Mouse (Mus musculus) forebrain, embryonic 16.5 days (tissue): Measurements from ENCODE around the gene Cbx5. TPM values are rescaled to one million over a fixed set of nuclear protein-coding genes. Genes with fewer than 3 reads are reported as not detected.
"Not testable (repeated sequence)": the region's sequence is repeated elsewhere in the genome, so short reads cannot be mapped to it uniquely, and the experiment has no call there.

ENCODE experiments used
- ATAC-seq: fragments of 200-750 bp; cut with Nextera tagmentation; 2 replicates; pipeline ENCODE4 v1.8.0; 2017; ENCODE audit warnings: mild to moderate bottlenecking, moderate library complexity
- H3K27ac ChIP-seq: fragments of 300-500 bp; sonication (generic); 2 replicates; pipeline ENCODE4 v1.5.1; 2014; ENCODE audit warnings: low read length, control low read depth
- H3K27me3 ChIP-seq: fragments of 300-500 bp; sonication (generic); replicated peaks from 2 replicates; pipeline ENCODE4 v1.6.1; 2014; ENCODE audit warnings: low read length; ENCODE audit not compliant: control insufficient read depth, insufficient read depth
- H3K36me3 ChIP-seq: fragments of 300-500 bp; sonication (generic); 2 replicates; pipeline ENCODE4 v1.6.1; 2014; ENCODE audit not compliant: control insufficient read depth, insufficient read depth
- H3K4me1 ChIP-seq: fragments of 300-500 bp; sonication (generic); replicated peaks from 2 replicates; pipeline ENCODE4 v1.6.1; 2014; ENCODE audit warnings: low read length; ENCODE audit not compliant: control insufficient read depth, insufficient read depth
- H3K4me2 ChIP-seq: fragments of 300-500 bp; sonication (generic); 2 replicates; pipeline ENCODE4 v1.6.1; 2014; ENCODE audit warnings: mild to moderate bottlenecking, low read length, control low read depth
- H3K4me3 ChIP-seq: fragments of 300-500 bp; sonication (generic); replicated peaks from 2 replicates; pipeline ENCODE4 v1.5.1; 2014; ENCODE audit warnings: mild to moderate bottlenecking, low read length, control low read depth
- H3K9ac ChIP-seq: fragments of 300-500 bp; sonication (generic); replicated peaks from 2 replicates; pipeline ENCODE4 v1.6.1; 2014; ENCODE audit warnings: low read depth, low read length, control low read depth
- H3K9me3 ChIP-seq: fragments of 300-500 bp; sonication (generic); 2 replicates; pipeline ENCODE4 v1.6.1; 2016; ENCODE audit warnings: low read length; ENCODE audit not compliant: control insufficient read depth
- WGBS: fragments of 180-500 bp; shearing (Covaris S2); extraction: QIAGEN DNeasy Blood & Tissue Kit; methylation state at CpG from one replicate; pipeline ENCODE4 v1.1.7; 2014; 5-methylcytosine and 5-hydroxymethylcytosine counted together
- polyA plus RNA-seq: library from polyadenylated mRNA; unstranded; fragments of >200 nt; fragmentation: Nextera tagmentation; extraction: Ambion mirVana; gene quantifications from 2 replicates; pipeline ENCODE4 v1.2.1, GENCODE M21; 2015

The Cbx5 gene
- polyA plus RNA-seq, 1 experiment from 2014 or later, result 132 TPM

DNA sequence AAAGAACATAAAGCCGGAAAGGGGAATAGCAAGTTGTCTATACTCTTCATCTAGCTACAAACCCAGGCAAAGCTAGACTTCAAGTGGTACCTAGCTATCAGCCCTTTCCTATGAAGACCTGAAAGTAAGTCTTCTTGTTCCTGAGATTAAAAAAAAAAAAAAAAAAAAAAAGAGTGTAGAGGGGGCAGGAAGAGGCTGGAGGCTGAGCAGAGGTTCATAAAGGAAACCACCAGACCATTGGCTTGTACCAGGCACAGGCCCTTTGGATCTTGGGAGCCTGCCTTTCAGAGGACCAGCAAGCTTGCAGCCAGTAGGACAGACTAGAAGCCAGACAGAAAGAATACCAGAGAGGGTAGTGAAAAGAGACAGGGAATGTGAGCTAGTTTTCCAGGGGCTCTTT lies 13.7 kb upstream of the Cbx5 start:
- 97% methylated on average over 1 of the region's 1 CpGs for WGBS
- no peak for ATAC-seq

DNA sequence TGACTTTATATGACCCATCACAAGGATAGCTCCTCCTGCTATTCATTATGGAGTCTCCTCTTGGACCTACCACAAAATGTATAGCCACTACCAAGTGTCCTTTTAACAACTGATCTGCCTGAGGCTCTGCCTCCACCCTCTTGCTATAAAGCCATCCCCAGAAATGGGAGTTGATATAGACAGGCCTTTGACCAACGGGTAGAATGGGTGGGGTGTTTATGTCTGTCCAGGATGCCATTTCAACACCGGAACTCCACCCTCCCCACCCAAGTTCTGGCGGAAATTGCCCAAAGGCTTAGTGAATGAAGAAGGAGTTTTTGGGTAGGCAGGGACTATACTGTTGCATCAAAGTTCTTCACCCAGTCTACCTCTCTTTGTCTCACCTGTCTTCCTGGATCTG lies 13.0 kb upstream of the Cbx5 start:
- Histone ChIP-seq H3K4me3 (no peak overlapping the region), H3K9me3 (no peaks in the 10 kb centered on the region), H3K4me2 (no peak overlapping the region), H3K9ac (no peak overlapping the region), H3K36me3 (peaks cover 11% of the 10 kb centered on the region), H3K27ac (no peak overlapping the region), H3K27me3 (peaks cover 4% of the 10 kb centered on the region; the same call in 1 of the 2 replicates), H3K4me1 (peaks cover 6% of the 10 kb centered on the region; the same call in 1 of the 2 replicates)
- WGBS, result 91% methylated on average over 3 of the region's 3 CpGs
- ATAC-seq, result no peak

More for the DNA sequence above, 13.7 kb upstream of the Cbx5 start:
- Histone ChIP-seq H3K4me3 (no peak overlapping the region), H3K36me3 (peaks cover 4% of the 10 kb centered on the region; the same call in 1 of the 2 replicates), H3K27me3 (peaks cover 4% of the 10 kb centered on the region; the same call in 1 of the 2 replicates), H3K9ac (no peak overlapping the region), H3K4me1 (peaks cover 6% of the 10 kb centered on the region; the same call in 1 of the 2 replicates), H3K4me2 (no peak overlapping the region), H3K27ac (no peak overlapping the region), H3K9me3 (no peaks in the 10 kb centered on the region)

DNA sequence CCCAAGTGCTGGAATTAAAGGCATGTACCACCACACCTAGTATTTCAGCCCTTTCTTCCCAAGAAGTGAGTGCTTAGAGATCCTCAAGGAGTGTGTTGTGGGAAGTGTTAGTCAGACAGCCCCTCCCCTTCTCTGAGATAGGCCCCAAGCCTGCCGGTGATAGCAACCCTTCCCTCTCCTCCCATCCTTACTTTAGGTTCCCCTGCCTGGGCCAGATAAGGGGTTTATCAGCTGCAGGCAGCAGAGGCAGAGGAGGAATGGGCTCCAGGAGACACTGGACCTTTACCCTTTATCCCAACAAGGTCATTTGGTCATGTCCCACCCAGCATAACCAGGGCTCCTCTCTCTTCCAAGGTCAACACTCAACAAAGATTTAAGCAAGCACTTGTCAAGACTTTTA lies 12.0 kb upstream of the Cbx5 start:
- no peak overlapping the region for H3K9ac ChIP-seq
- ATAC-seq, result no peak
- peaks cover 22% of the 10 kb centered on the region for H3K36me3 ChIP-seq
- no peak overlapping the region for H3K27ac ChIP-seq
- 74% methylated on average over 1 of the region's 1 CpGs for WGBS
- no peak overlapping the region for H3K4me2 ChIP-seq
- peaks cover 6% of the 10 kb centered on the region; the same call in 1 of the 2 replicates for H3K4me1 ChIP-seq
- H3K27me3 ChIP-seq, result peaks cover 4% of the 10 kb centered on the region; the same call in 1 of the 2 replicates
- no peak overlapping the region for H3K4me3 ChIP-seq
- H3K9me3 ChIP-seq, result no peaks in the 10 kb centered on the region

DNA sequence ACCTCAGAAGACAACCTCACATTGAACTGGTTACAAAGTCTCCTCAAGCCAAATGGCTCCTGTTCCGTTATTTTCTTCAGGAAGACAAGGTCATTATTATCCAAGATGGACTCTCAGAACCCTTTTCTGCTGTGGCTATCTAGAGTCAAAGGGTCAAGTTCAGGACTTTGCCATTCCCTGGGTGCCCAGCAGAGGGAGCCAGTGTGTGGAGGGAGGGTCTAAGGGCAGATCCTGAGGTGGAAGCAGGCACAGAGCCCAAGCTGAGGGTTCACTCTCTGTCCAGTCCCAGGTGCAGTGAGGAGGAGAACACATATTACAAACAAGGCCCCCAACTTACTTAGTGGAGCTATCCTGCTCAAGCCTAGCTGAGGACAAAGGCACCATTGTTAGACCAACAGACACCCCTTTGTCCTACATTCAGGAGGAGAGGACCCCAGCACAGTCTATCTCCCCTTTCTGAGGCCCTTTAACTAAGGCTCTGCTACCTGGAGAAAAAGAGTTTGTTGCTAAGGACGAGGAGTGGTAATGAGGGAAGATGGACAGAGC lies 10.7 kb upstream of the Cbx5 start:
- Histone ChIP-seq H3K27ac (no peak overlapping the region), H3K9ac (no peak overlapping the region), H3K36me3 (peaks cover 31% of the 10 kb centered on the region), H3K4me2 (no peak overlapping the region), H3K4me1 (peaks cover 6% of the 10 kb centered on the region; the same call in 1 of the 2 replicates), H3K27me3 (no peaks in the 10 kb centered on the region), H3K9me3 (no peaks in the 10 kb centered on the region), H3K4me3 (no peak overlapping the region)
- no peak for ATAC-seq
- 18% methylated on average over 2 of the region's 2 CpGs for WGBS

DNA sequence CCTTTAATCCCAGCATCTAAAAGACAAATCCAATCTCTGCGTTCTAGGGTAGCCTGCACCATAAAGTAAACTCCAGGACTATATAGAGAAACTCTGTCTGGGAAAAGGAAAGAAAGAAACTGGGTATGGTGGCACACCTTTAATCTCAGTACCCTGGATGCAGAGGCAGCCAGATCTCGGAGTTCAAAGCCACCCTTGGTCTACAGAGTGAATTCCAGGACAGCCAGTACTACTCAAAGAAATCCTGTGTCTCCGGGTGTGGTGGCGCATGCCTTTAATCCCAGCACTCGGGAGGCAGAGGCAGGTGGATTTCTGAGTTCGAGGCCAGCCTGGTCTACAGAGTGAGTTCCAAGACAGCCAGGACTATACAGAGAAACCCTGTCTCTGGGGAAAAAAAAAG lies 9.9 kb upstream of the Cbx5 start:
- ATAC-seq, H3K4me3 ChIP-seq, H3K9ac ChIP-seq, H3K4me1 ChIP-seq, H3K27ac ChIP-seq, H3K9me3 ChIP-seq, H3K27me3 ChIP-seq, H3K4me2 ChIP-seq: not testable (repeated sequence)
- peaks cover 31% of the 10 kb centered on the region for H3K36me3 ChIP-seq
- 83% methylated on average over 6 of the region's 6 CpGs for WGBS

DNA sequence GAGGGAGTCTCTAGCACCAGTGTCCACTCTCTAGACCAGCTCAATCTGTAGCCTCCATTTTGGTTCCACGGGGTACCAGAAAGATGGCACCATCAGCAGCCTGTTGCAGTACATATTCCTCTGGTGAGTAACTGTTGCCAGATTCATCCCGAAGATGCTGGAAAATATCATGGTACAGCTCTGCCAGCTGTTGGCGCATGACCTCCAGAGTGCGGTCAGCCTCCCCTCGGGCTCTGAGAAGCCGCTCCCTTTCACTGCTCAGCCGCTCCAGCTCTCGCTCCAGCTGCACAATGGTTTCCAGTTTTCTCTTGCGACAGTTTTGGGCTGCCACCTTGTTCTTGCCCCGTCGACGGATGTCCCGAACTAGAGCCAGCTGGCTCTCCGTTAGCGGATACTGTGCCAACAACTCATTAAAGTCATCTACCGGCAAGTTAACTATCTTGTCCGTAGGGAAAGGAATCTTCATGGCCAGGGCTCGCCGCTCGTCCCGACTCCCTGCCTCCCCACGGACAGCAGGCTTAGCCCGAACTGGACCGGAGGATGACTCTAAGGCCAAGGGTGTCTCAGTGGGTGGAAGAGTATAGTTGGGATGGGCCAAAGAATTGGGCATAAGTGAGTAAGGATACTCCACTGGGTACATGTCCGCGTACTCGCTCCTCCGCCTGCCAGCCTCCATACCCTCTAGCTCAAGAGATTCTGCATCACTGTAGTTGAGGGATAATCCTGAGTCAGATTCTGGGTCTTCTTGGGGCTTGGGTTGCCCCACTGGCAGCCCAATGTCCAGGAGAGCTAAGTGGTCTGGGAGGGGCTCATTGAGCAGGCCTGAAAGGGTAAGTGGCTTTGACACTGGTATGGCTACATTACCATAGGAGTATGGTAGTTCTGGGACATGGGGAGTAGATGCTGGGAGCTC lies 9.0 kb upstream of the Cbx5 start:
- no peaks in the 10 kb centered on the region for H3K27me3 ChIP-seq
- H3K4me3 ChIP-seq, result no peak overlapping the region
- 75% methylated on average over 28 of the region's 28 CpGs for WGBS
- H3K27ac ChIP-seq, result no peak overlapping the region
- no peak overlapping the region for H3K9ac ChIP-seq
- H3K36me3 ChIP-seq, result peaks cover 34% of the 10 kb centered on the region
- H3K9me3 ChIP-seq, result no peaks in the 10 kb centered on the region
- H3K4me2 ChIP-seq, result no peak overlapping the region
- peak; percentile 28 for ATAC-seq
- H3K4me1 ChIP-seq, result peaks cover 6% of the 10 kb centered on the region

DNA sequence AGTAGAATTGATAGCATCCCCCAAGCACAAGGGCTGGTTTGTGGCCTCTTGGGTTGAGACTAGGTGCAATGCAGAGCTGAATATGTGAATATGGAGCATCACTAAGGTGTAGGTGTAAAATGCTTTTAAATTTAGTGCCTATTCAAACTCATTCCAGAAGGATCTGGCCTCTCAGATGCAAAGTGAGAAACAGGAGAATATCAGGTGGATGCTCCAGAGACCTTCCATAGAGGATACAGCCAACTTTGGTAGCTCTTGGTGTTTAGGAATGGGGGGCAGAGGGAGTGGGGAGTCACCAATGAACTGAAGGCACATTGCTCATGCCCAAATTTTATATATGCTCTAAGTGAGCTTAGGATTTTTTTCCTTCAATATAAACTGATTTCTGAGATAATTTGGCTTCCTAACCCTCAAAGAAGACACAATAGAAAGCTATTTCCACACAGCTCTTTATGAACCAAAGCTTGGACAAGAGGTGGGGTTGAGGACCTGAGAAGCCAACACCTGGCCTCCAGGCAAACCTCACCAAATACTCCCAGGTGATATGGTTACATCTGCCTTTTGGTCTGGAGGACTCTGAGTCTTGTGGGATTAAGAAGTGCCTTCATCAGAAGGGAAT lies 8.3 kb upstream of the Cbx5 start:
- no peak overlapping the region for H3K4me3 ChIP-seq
- peaks cover 13% of the 10 kb centered on the region for H3K4me1 ChIP-seq
- no peak overlapping the region for H3K27ac ChIP-seq
- H3K9me3 ChIP-seq, result no peaks in the 10 kb centered on the region
- no peak overlapping the region for H3K4me2 ChIP-seq
- H3K36me3 ChIP-seq, result peaks cover 39% of the 10 kb centered on the region
- H3K9ac ChIP-seq, result no peak overlapping the region
- no peaks in the 10 kb centered on the region for H3K27me3 ChIP-seq
- no peak for ATAC-seq

DNA sequence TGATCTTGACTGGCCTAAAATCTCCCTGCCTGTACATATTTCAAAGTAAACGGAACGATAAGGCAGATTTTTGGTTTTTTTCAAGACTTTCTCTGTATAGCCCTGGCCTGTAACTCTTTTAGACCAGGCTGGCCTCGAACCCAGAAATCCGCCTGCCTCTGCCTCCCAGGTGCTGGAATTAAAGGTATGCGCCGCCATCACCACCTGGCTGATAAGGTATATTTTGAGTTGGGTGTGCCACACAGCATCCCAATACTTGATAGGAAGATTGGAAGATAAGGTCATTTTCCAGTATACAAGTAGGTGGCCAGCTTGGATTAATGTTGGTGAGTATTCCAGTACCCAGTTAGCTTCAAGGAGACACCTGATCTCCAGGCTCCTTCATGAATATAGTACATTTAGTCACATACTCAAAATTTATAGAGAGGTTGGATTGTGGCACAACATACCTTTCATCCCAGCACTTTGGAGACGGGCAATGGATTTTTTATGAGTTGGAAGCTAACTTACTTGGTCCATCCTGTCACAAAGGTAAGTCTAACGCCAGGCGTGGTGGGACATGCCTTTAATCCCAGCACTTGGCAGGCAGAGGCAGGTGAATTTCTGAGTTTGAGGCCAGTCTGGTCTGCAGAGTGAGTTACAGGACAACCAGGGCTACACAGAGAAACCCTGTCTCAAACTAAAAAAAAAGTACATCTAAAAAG lies 7.6 kb upstream of the Cbx5 start:
- H3K9me3 ChIP-seq, result no peaks in the 10 kb centered on the region
- H3K9ac ChIP-seq, result no peak overlapping the region
- H3K4me3 ChIP-seq, result no peak overlapping the region
- peaks cover 20% of the 10 kb centered on the region for H3K4me1 ChIP-seq
- no peak for ATAC-seq
- no peak overlapping the region for H3K27ac ChIP-seq
- H3K27me3 ChIP-seq, result no peaks in the 10 kb centered on the region
- peaks cover 45% of the 10 kb centered on the region for H3K36me3 ChIP-seq
- 90% methylated on average over 9 of the region's 9 CpGs for WGBS
- H3K4me2 ChIP-seq, result no peak overlapping the region

DNA sequence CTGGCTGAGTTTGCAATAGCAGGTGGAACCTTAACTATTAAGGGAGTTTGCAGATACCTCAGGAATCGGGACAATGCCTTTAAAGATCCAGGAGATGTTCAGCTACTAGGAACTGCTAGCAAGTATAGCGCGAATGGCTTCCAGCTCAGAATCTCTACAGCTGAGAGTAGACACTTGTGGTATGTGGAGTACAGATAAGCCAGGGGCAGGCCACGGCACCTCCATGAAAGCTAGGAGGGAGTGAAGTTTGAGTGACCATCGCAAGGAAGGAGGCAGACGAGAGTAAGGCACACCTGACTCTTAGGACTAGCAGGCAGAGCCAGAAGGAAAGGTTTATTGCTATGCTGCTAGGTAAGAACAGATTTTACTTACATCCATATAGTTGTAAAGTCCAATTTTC lies 6.0 kb upstream of the Cbx5 start:
- WGBS, result 84% methylated on average over 6 of the region's 6 CpGs
- no peak overlapping the region for H3K9ac ChIP-seq
- H3K4me1 ChIP-seq, result peaks cover 30% of the 10 kb centered on the region
- no peaks in the 10 kb centered on the region for H3K27me3 ChIP-seq
- H3K4me2 ChIP-seq, result no peak overlapping the region
- H3K4me3 ChIP-seq, result no peak overlapping the region
- peaks cover 48% of the 10 kb centered on the region for H3K36me3 ChIP-seq
- no peaks in the 10 kb centered on the region for H3K9me3 ChIP-seq
- no peak overlapping the region for H3K27ac ChIP-seq
- no peak for ATAC-seq
